Mouse (Mus musculus): Measurements from ENCODE around the gene Tspoap1.

DNA sequence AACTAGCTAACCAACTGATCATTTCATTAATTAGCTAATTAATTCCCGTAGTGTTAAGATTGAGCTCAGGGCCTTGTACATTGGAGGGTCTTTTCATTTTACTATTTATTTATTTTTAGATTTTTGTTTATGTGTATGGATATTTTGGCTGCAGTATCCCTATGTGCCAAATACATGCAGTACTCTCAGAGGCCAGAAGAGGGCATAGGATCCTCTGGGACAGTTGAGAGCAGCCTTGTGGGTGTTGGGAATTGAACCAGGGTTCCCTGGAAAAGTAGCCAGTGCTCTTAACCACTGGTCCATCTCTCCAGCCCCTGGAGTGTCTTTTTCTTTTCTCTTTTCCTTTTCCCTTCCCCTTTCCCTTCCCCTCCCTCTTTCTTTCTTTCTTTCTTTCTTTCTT is 45.1 kb downstream of the Tspoap1 start:
- TF ChIP-seq CTCF (IDR thresholded peaks at IDR 0.05; ENCODE audit: control insufficient read depth, insufficient read depth, insufficient replicate concordance, low read depth, low read length) (no peak), POLR2A (IDR thresholded peaks at IDR 0.05; ENCODE audit: control insufficient read depth, low read depth, low read length) (no peak)
